Mouse (Mus musculus) CH12.LX (cell line): ENCODE data around the gene Triobp. TPM values are rescaled to one million over a fixed set of nuclear protein-coding genes. Genes with fewer than 3 reads are reported as not detected.
A peak's percentile ranks its signal among the peaks of the same experiment; 100 is the strongest.

Source experiments
- DNase-seq: peaks from one replicate; pipeline ENCODE4 v3.0.0-alpha.2; 2013; ENCODE audit errors: extremely low read depth
- H3K27ac ChIP-seq: 2 replicates; pipeline ENCODE4 v1.5.1; 2012; ENCODE audit warnings: low read depth, mild to moderate bottlenecking, control low read depth, moderate library complexity; ENCODE audit not compliant: insufficient read depth
- H3K27me3 ChIP-seq: replicated peaks from 2 replicates; pipeline ENCODE3; 2012; ENCODE audit warnings: inconsistent platforms
- H3K36me3 ChIP-seq, 2 experiments: replicated peaks in 1 of 2; 2 replicates each; pipeline versions ENCODE3 to v1.6.1; 2012; ENCODE audit warnings: inconsistent platforms in 1 of 2, low read length in 1 of 2, mild to moderate bottlenecking in 1 of 2, mixed read lengths in 1 of 2, moderate library complexity in 1 of 2; ENCODE audit not compliant: control insufficient read depth in 1 of 2, insufficient read depth in 1 of 2
- H3K4me1 ChIP-seq, 2 experiments: 2 replicates each; pipeline ENCODE4 v1.6.1; 2012; ENCODE audit warnings: inconsistent platforms in 1 of 2, moderate library complexity in 1 of 2; ENCODE audit not compliant: insufficient read depth in 2 of 2, control insufficient read depth in 1 of 2
- H3K4me2 ChIP-seq: 2 replicates; pipeline ENCODE4 v1.6.1; 2012; ENCODE audit warnings: low read depth, mild to moderate bottlenecking, control low read depth; ENCODE audit not compliant: poor library complexity, insufficient read depth, severe bottlenecking
- H3K4me3 ChIP-seq, 3 experiments: fragments of 150-350 bp in 1 of 3; sonication (generic) in 1 of 3; replicated peaks in 1 of 3; 2 replicates each; pipeline versions ENCODE3 to v1.5.1; 2011 to 2012; ENCODE audit warnings: low read depth in 2 of 3, low read length in 2 of 3, mild to moderate bottlenecking in 2 of 3, moderate library complexity in 2 of 3, control low read depth in 1 of 3, improper control_type of control experiment in 1 of 3, inconsistent platforms in 1 of 3, mixed read lengths in 1 of 3; ENCODE audit not compliant: poor library complexity in 1 of 3
- H3K79me2 ChIP-seq: replicated peaks from 2 replicates; pipeline ENCODE4 v1.6.1; 2012; ENCODE audit warnings: mild to moderate bottlenecking, moderate library complexity; ENCODE audit not compliant: control insufficient read depth, poor library complexity, insufficient read depth, severe bottlenecking; ENCODE audit errors: extremely low read depth
- H3K9ac ChIP-seq: 2 replicates; pipeline ENCODE4 v1.6.1; 2012; ENCODE audit warnings: low read depth, mild to moderate bottlenecking, control low read depth, moderate library complexity; ENCODE audit not compliant: insufficient read depth
- H3K9me3 ChIP-seq: replicated peaks from 2 replicates; pipeline ENCODE3; 2012; ENCODE audit warnings: low read length, inconsistent platforms, mixed read lengths
- BHLHE40 ChIP-seq: IDR thresholded peaks from 2 replicates; pipeline ENCODE4 v1.6.1; 2011; ENCODE audit warnings: mild to moderate bottlenecking, low read depth, low read length, improper control_type of control experiment
- CHD2 ChIP-seq: IDR thresholded peaks from 2 replicates; pipeline ENCODE4 v1.6.1; 2011; ENCODE audit warnings: low read length, improper control_type of control experiment
- CTCF ChIP-seq, 2 experiments: IDR thresholded peaks in 1 of 2; conservative IDR thresholded peaks in 1 of 2; 2 replicates each; pipeline ENCODE4 v1.5.1; 2011 to 2012; ENCODE audit warnings: low read depth in 2 of 2, low read length in 2 of 2, improper control_type of control experiment in 1 of 2, inconsistent platforms in 1 of 2, mild to moderate bottlenecking in 1 of 2, moderate library complexity in 1 of 2
- ELF1 ChIP-seq: IDR thresholded peaks from 2 replicates; pipeline ENCODE4 v1.6.1; 2014; ENCODE audit warnings: low read depth, mild to moderate bottlenecking, inconsistent platforms, low read length, improper control_type of control experiment
- EP300 ChIP-seq: IDR thresholded peaks from 2 replicates; pipeline ENCODE4 v1.6.1; 2011; ENCODE audit warnings: low read length, improper control_type of control experiment
- ETS1 ChIP-seq: conservative IDR thresholded peaks from 2 replicates; pipeline ENCODE4 v1.6.1; 2012; ENCODE audit warnings: low read depth, mild to moderate bottlenecking, inconsistent platforms, low read length, improper control_type of control experiment, moderate library complexity
- GABPA ChIP-seq: IDR thresholded peaks from 2 replicates; pipeline ENCODE4 v1.6.1; 2012; ENCODE audit warnings: low read depth, low read length, improper control_type of control experiment, inconsistent platforms; ENCODE audit not compliant: insufficient replicate concordance
- HCFC1 ChIP-seq: IDR thresholded peaks from 2 replicates; pipeline ENCODE4 v1.6.1; 2012; ENCODE audit warnings: low read depth, mild to moderate bottlenecking, inconsistent platforms, low read length, improper control_type of control experiment
- IRF4 ChIP-seq: IDR thresholded peaks from 2 replicates; pipeline ENCODE4 v1.6.1; 2014; ENCODE audit warnings: low read depth, mild to moderate bottlenecking, inconsistent platforms, low read length, improper control_type of control experiment
- JUN ChIP-seq: IDR thresholded peaks from 2 replicates; pipeline ENCODE4 v1.6.1; 2011; ENCODE audit warnings: low read depth, mild to moderate bottlenecking, low read length, improper control_type of control experiment, moderate library complexity; ENCODE audit not compliant: insufficient read depth
- JUND ChIP-seq: conservative IDR thresholded peaks from 2 replicates; pipeline ENCODE4 v1.6.1; 2011; ENCODE audit warnings: low read depth, low read length, improper control_type of control experiment
- MAFK ChIP-seq: IDR thresholded peaks from 2 replicates; pipeline ENCODE4 v1.6.1; 2011; ENCODE audit warnings: low read length, improper control_type of control experiment; ENCODE audit not compliant: insufficient replicate concordance
- MAZ ChIP-seq: IDR thresholded peaks from 2 replicates; pipeline ENCODE4 v1.6.1; 2012; ENCODE audit warnings: low read depth, mild to moderate bottlenecking, inconsistent platforms, low read length, improper control_type of control experiment, moderate library complexity
- MEF2A ChIP-seq: IDR thresholded peaks from 2 replicates; pipeline ENCODE4 v1.6.1; 2014; ENCODE audit warnings: low read depth, mild to moderate bottlenecking, inconsistent platforms, low read length, improper control_type of control experiment, borderline replicate concordance
- MYC ChIP-seq: IDR thresholded peaks from 2 replicates; pipeline ENCODE4 v1.6.1; 2011; ENCODE audit warnings: low read depth, mild to moderate bottlenecking, improper control_type of control experiment, low read length
- NELFE ChIP-seq: IDR thresholded peaks from 2 replicates; pipeline ENCODE4 v1.6.1; 2011; ENCODE audit warnings: low read depth, low read length, improper control_type of control experiment
- NRF1 ChIP-seq: IDR thresholded peaks from 2 replicates; pipeline ENCODE4 v1.6.1; 2014; ENCODE audit warnings: low read depth, mild to moderate bottlenecking, inconsistent platforms, low read length, improper control_type of control experiment, moderate library complexity
- POLR2A ChIP-seq: IDR thresholded peaks from 2 replicates; pipeline ENCODE4 v1.6.1; 2011; ENCODE audit warnings: low read depth, mild to moderate bottlenecking, improper control_type of control experiment, low read length
- SIN3A ChIP-seq: IDR thresholded peaks from 2 replicates; pipeline ENCODE4 v1.6.1; 2012; ENCODE audit warnings: low read length, improper control_type of control experiment, inconsistent platforms
- SMC3 ChIP-seq: IDR thresholded peaks from 2 replicates; pipeline ENCODE4 v1.6.1; 2011; ENCODE audit warnings: low read depth, low read length, improper control_type of control experiment
- TBP ChIP-seq: conservative IDR thresholded peaks from 2 replicates; pipeline ENCODE4 v1.6.1; 2011; ENCODE audit warnings: low read depth, low read length, improper control_type of control experiment
- TCF12 ChIP-seq: IDR thresholded peaks from 2 replicates; pipeline ENCODE4 v1.6.1; 2014; ENCODE audit warnings: low read depth, mild to moderate bottlenecking, inconsistent platforms, low read length, improper control_type of control experiment
- ZMIZ1 ChIP-seq: IDR thresholded peaks from 2 replicates; pipeline ENCODE4 v1.6.1; 2012; ENCODE audit warnings: low read depth, mild to moderate bottlenecking, inconsistent platforms, low read length, improper control_type of control experiment
- dilution Hi-C: fragments of 300-500 bp; cut with MboI; formaldehyde crosslinking; loops from 2 replicates; pipeline ENCODE4 v1.14.3; 2020; ENCODE audit warnings: low sequenced_read_pairs; ENCODE audit not compliant: extremely low pct_unique_long_range_greater_than_20kb, extremely low pct_ligation_motif_present
- in situ Hi-C: fragments of 300-500 bp; cut with MboI; formaldehyde crosslinking; loops from 3 replicates; pipeline ENCODE4 v1.14.3; 2019; ENCODE audit warnings: low sequenced_read_pairs, low pct_ligation_motif_present, low pct_unique_long_range_greater_than_20kb, mixed read lengths
- polyA plus RNA-seq: library from polyadenylated mRNA; unstranded; fragments of >175 nt; gene quantifications from 2 replicates; pipeline ENCODE4 v1.2.1, GENCODE M21; 2012; ENCODE audit warnings: low read depth; ENCODE audit not compliant: insufficient read length
- total RNA-seq, 2 experiments: library from RNA; depleted of rRNA; stranded (reverse); fragments of 300-350 nt in 1 of 2; fragments of >200 nt in 1 of 2; gene quantifications; 2 replicates each; pipeline ENCODE4 v1.2.3; 2012 to 2014

Gene Triobp
- total and polyA plus RNA-seq, 3 experiments, result 11.5 to 31.0 (median 25.5) TPM

DNA sequence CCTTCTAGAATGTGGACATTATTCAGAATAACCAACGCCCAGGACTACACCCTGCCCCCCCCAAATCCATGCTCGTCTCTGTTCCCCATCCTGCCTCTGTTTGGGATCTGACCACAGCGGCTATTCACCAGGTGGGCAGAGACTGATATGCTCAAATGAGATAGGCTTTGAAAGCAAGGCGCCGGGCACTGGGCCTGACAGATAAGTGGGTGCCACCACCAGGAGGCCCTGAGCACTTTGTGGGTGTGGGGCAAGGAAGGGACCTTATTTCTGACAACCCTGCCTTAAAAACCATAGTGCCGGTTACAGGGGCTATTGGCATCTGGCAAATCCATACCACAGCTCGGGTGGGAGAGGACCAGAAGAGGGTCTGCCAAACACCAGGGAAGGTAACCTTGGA, 24.8 kb upstream of the Triobp start:
- Histone ChIP-seq H3K4me2 (peak overlapping the region; percentile 42; the same call in 1 of the 2 replicates), H3K36me3 (peaks cover 4 to 18% of the 10 kb centered on the region in 2 experiments), H3K4me1 (peaks cover 31 to 65% of the 10 kb centered on the region in 2 experiments), H3K27ac (peak overlapping the region; percentile 68)
- no peak for DNase-seq
- peak in 1 of 2 experiments; percentile 22; a peak in 2 of 4 replicates for TF ChIP-seq CTCF (conservative IDR thresholded peaks at IDR 0.05 in 1 of 2, IDR thresholded peaks at IDR 0.05 in 1 of 2; ENCODE audit: low read depth in 2 of 2, low read length in 2 of 2)
- TF ChIP-seq CHD2, result no peak
- TF ChIP-seq SMC3, result peak; percentile 7; the same call in 1 of the 2 replicates
- TF ChIP-seq, all 38 proteins: peak for 2
- dilution Hi-C loops, result no loop called here
- Histone ChIP-seq H3K9me3 (peaks cover 3% of the 10 kb centered on the region), H3K4me3 (peak overlapping the region; percentile 1 to 49 (median 24)), H3K9ac (peak overlapping the region; percentile 25; the same call in 1 of the 2 replicates), H3K27me3 (no peaks in the 10 kb centered on the region), H3K79me2 (peaks cover 4% of the 10 kb centered on the region; the same call in 1 of the 2 replicates)
- in situ Hi-C loops, result loop anchor here (25.0 kb wide), 1 partner anchor 415 kb away; the partner anchor contains the start of genes Maff and Pla2g6

GRCm38 (mm10) chr15:78923585-78923984, 23.9 kb upstream of the Triobp start:
- dilution Hi-C loops, result no loop called here
- H3K4me2 ChIP-seq, result peak overlapping the region; percentile 42
- peaks cover 4% of the 10 kb centered on the region; the same call in 1 of the 2 replicates for H3K79me2 ChIP-seq
- H3K9me3 ChIP-seq, result peaks cover 3% of the 10 kb centered on the region
- peak overlapping the region; percentile 68 for H3K27ac ChIP-seq
- no peak for TF ChIP-seq MAZ
- no peak; the same call in 1 of the 2 replicates for TF ChIP-seq ZMIZ1
- TF ChIP-seq TBP, result peak; percentile 45; the same call in 1 of the 2 replicates
- peak; percentile 66 for TF ChIP-seq NELFE
- 0 out of 2 replicates have a peak, but pooled peaks have one; percentile 20 for TF ChIP-seq NRF1
- TF ChIP-seq MEF2A, result peak; percentile 39; the same call in 1 of the 2 replicates
- no peak; the same call in 1 of the 2 replicates for TF ChIP-seq HCFC1
- peak; percentile 67 for TF ChIP-seq ETS1
- TF ChIP-seq MAFK, result no peak
- TF ChIP-seq IRF4, result peak; percentile 42; the same call in 1 of the 2 replicates
- TF ChIP-seq GABPA, result no peak
- no peak; the same call in 1 of the 2 replicates for TF ChIP-seq SIN3A
- TF ChIP-seq EP300, result peak; percentile 47; the same call in 1 of the 2 replicates
- TF ChIP-seq ELF1, result no peak
- no peak for TF ChIP-seq CTCF (conservative IDR thresholded peaks at IDR 0.05 in 1 of 2, IDR thresholded peaks at IDR 0.05 in 1 of 2; ENCODE audit: low read depth in 2 of 2, low read length in 2 of 2)
- peak; percentile 84 for TF ChIP-seq TCF12
- peak; percentile 78 for TF ChIP-seq POLR2A
- no peak for TF ChIP-seq JUN
- TF ChIP-seq MYC, result no peak
- no peak; the same call in 1 of the 2 replicates for TF ChIP-seq JUND
- no peak for TF ChIP-seq SMC3
- peak; percentile 32 for TF ChIP-seq BHLHE40
- in situ Hi-C loops, result loop anchor here (25.0 kb wide), 1 partner anchor 414 kb away; the partner anchor contains the start of genes Maff and Pla2g6
- H3K9ac ChIP-seq, result peak overlapping the region; percentile 36
- H3K27me3 ChIP-seq, result no peaks in the 10 kb centered on the region
- DNase-seq, result peak; percentile 89
- peaks cover 0 to 14% of the 10 kb centered on the region in 2 experiments for H3K36me3 ChIP-seq
- peaks cover 33 to 68% of the 10 kb centered on the region in 2 experiments for H3K4me1 ChIP-seq
- H3K4me3 ChIP-seq, result peak overlapping the region; percentile 17 to 49 (median 29)
